Mouse (Mus musculus) bone marrow macrophage, adult 2 months (primary cell): ENCODE results near the gene Arhgap42.

Source experiments
- CTCF ChIP-seq: IDR thresholded peaks from 2 replicates; pipeline ENCODE4 v1.5.1; 2012; ENCODE audit warnings: low read depth, mild to moderate bottlenecking, low read length, moderate library complexity
- POLR2A ChIP-seq: IDR thresholded peaks from 2 replicates; pipeline ENCODE4 v1.6.1; 2012; ENCODE audit warnings: mild to moderate bottlenecking, low read depth, low read length, borderline replicate concordance

DNA sequence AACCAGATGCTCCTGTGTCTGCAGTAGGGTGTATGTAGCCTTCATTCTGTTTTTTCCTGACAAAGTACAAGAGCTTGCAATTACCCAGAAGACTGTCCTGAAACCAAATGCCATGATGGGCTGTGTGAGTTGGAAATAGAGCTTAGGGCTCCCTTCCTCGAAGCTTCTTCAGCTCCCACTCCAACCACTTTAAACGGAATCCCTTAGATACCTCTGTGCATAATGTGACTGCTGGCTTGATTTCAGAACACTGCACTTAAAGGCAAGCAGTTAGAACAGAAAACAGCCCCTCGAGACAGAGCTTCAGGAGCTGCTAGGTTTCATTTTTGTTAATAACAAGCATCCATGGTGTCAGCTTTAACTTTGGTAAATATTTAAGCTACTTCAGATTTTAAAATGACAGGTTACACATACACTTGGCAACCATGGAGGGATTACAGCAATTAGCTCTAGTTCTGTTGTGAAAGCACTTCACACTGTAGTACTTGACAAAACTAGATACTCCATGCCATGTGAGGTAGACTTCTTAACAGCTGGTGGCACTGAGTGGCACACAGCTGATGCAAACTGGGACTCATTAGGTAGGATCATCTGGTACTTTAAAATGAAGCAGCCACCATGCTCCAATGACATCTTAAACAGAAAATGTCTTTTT lies 201.8 kb downstream of the Arhgap42 start:
- TF ChIP-seq POLR2A (no peak), CTCF (no peak)
